Mouse (Mus musculus) intestine, postnatal 0 days (tissue): ENCODE measurements at regions not wholly inside any gene's neighbourhood (a gene's known extent, or its start where the extent isn't known, plus 50 kb on each side); places are given as distances from the start of the nearest gene placed in this dataset.

Experiments used
- ATAC-seq: fragments of 200-750 bp; cut with Nextera tagmentation; 2 replicates; pipeline ENCODE4 v1.8.0; 2017; ENCODE audit warnings: mild to moderate bottlenecking, moderate TSS enrichment, moderate library complexity
- H3K27ac ChIP-seq: fragments of 300-500 bp; sonication (generic); 2 replicates; pipeline ENCODE4 v1.5.1; 2014; ENCODE audit warnings: mild to moderate bottlenecking, low read depth, low read length, moderate library complexity
- H3K27me3 ChIP-seq: fragments of 300-500 bp; sonication (generic); replicated peaks from 2 replicates; pipeline ENCODE4 v1.6.1; 2014; ENCODE audit warnings: low read length, mixed read lengths; ENCODE audit not compliant: control insufficient read depth, insufficient read depth
- H3K36me3 ChIP-seq: fragments of 300-500 bp; sonication (generic); 2 replicates; pipeline ENCODE4 v1.6.1; 2014; ENCODE audit warnings: mild to moderate bottlenecking, moderate library complexity; ENCODE audit not compliant: control insufficient read depth, insufficient read depth
- H3K4me1 ChIP-seq: fragments of 300-500 bp; sonication (generic); replicated peaks from 2 replicates; pipeline ENCODE4 v1.6.1; 2014; ENCODE audit warnings: antibody characterized with exemption, low read length, mixed read lengths; ENCODE audit not compliant: control insufficient read depth, insufficient read depth
- H3K4me2 ChIP-seq: fragments of 300-500 bp; sonication (generic); replicated peaks from 2 replicates; pipeline ENCODE4 v1.6.1; 2014; ENCODE audit warnings: low read depth, mild to moderate bottlenecking, moderate library complexity
- H3K4me3 ChIP-seq: fragments of 300-500 bp; sonication (generic); 2 replicates; pipeline ENCODE4 v1.5.1; 2014; ENCODE audit warnings: low read depth, low read length
- H3K9ac ChIP-seq: fragments of 300-500 bp; sonication (generic); 2 replicates; pipeline ENCODE4 v1.6.1; 2014; ENCODE audit warnings: mild to moderate bottlenecking, low read depth, low read length
- H3K9me3 ChIP-seq: fragments of 300-500 bp; sonication (generic); 2 replicates; pipeline ENCODE4 v1.6.1; 2016; ENCODE audit warnings: mixed run types; ENCODE audit not compliant: control insufficient read depth
- CTCF ChIP-seq: sonication (generic); IDR thresholded peaks from 2 replicates; pipeline ENCODE4 v1.5.1; 2016; ENCODE audit warnings: low read depth, mild to moderate bottlenecking, control low read depth, antibody characterized with exemption, moderate library complexity
- whole genome bisulfite sequencing: fragments of 180-500 bp; shearing (Covaris S2); extraction: QIAGEN DNeasy Blood & Tissue Kit; methylation state at CpG from one replicate; pipeline ENCODE4 v1.1.7; 2014; 5-methylcytosine and 5-hydroxymethylcytosine counted together

GRCm38 (mm10) chr5:63331186-63331585, 317.7 kb upstream of the Nwd2 start:
- Histone ChIP-seq H3K4me2 (no peak overlapping the region), H3K4me1 (no peaks in the 10 kb centered on the region), H3K9me3 (no peaks in the 10 kb centered on the region), H3K4me3 (no peak overlapping the region), H3K27ac (no peak overlapping the region), H3K36me3 (no peaks in the 10 kb centered on the region), H3K27me3 (no peaks in the 10 kb centered on the region), H3K9ac (no peak overlapping the region)
- TF ChIP-seq CTCF: no peak
- ATAC-seq: no peak

GRCm38 (mm10) chr5:63351108-63351507, 297.8 kb upstream of the Nwd2 start:
- WGBS: 64% methylated on average over 2 of the region's 2 CpGs
- TF ChIP-seq CTCF: no peak
- H3K36me3 ChIP-seq: no peaks in the 10 kb centered on the region

GRCm38 (mm10) chr5:63391956-63392355, 256.9 kb upstream of the Nwd2 start:
- Histone ChIP-seq H3K4me3 (no peak overlapping the region), H3K9ac (no peak overlapping the region), H3K27ac (no peak overlapping the region), H3K4me2 (no peak overlapping the region), H3K27me3 (no peaks in the 10 kb centered on the region), H3K9me3 (no peaks in the 10 kb centered on the region), H3K36me3 (no peaks in the 10 kb centered on the region), H3K4me1 (no peaks in the 10 kb centered on the region)
- no peak for TF ChIP-seq CTCF
- ATAC-seq: no peak
- 87% methylated on average over 2 of the region's 2 CpGs for WGBS

More at GRCm38 (mm10) chr5:63351108-63351507, 297.8 kb upstream of the Nwd2 start:
- H3K4me2 ChIP-seq: no peak overlapping the region
- no peak overlapping the region for H3K27ac ChIP-seq
- ATAC-seq: no peak
- H3K4me3 ChIP-seq: no peak overlapping the region
- no peaks in the 10 kb centered on the region for H3K27me3 ChIP-seq
- H3K9me3 ChIP-seq: no peaks in the 10 kb centered on the region
- no peaks in the 10 kb centered on the region for H3K4me1 ChIP-seq
- H3K9ac ChIP-seq: no peak overlapping the region

GRCm38 (mm10) chr5:63397963-63398362, 250.9 kb upstream of the Nwd2 start:
- no peaks in the 10 kb centered on the region for H3K36me3 ChIP-seq
- no peak for TF ChIP-seq CTCF
- no peaks in the 10 kb centered on the region for H3K27me3 ChIP-seq
- no peaks in the 10 kb centered on the region for H3K4me1 ChIP-seq
- no peak overlapping the region for H3K9ac ChIP-seq
- no peak overlapping the region for H3K4me3 ChIP-seq
- ATAC-seq: no peak
- H3K9me3 ChIP-seq: no peaks in the 10 kb centered on the region
- no peak overlapping the region for H3K27ac ChIP-seq
- 69% methylated on average over 3 of the region's 3 CpGs for WGBS
- H3K4me2 ChIP-seq: no peak overlapping the region

GRCm38 (mm10) chr5:63430167-63430566, 218.7 kb upstream of the Nwd2 start:
- Histone ChIP-seq H3K9ac (no peak overlapping the region), H3K4me1 (no peaks in the 10 kb centered on the region), H3K4me3 (no peak overlapping the region), H3K36me3 (no peaks in the 10 kb centered on the region), H3K27ac (no peak overlapping the region), H3K9me3 (no peaks in the 10 kb centered on the region), H3K27me3 (no peaks in the 10 kb centered on the region), H3K4me2 (no peak overlapping the region)
- 58% methylated on average over 3 of the region's 3 CpGs for WGBS
- no peak for TF ChIP-seq CTCF
- no peak for ATAC-seq

GRCm38 (mm10) chr5:63444407-63444806, 204.5 kb upstream of the Nwd2 start:
- TF ChIP-seq CTCF: no peak
- 70% methylated on average over 3 of the region's 3 CpGs for WGBS
- Histone ChIP-seq H3K4me3 (no peak overlapping the region), H3K9me3 (no peaks in the 10 kb centered on the region), H3K4me2 (no peak overlapping the region), H3K36me3 (no peaks in the 10 kb centered on the region), H3K27me3 (no peaks in the 10 kb centered on the region), H3K4me1 (no peaks in the 10 kb centered on the region), H3K9ac (no peak overlapping the region), H3K27ac (no peak overlapping the region)
- ATAC-seq: no peak

GRCm38 (mm10) chr5:63445171-63445570, 203.7 kb upstream of the Nwd2 start:
- no peak overlapping the region for H3K4me2 ChIP-seq

More at GRCm38 (mm10) chr5:63445171-63445570, 203.7 kb upstream of the Nwd2 start:
- H3K9ac ChIP-seq: no peak overlapping the region
- TF ChIP-seq CTCF: no peak
- WGBS: 69% methylated on average over 4 of the region's 4 CpGs
- no peak for ATAC-seq
- H3K9me3 ChIP-seq: no peaks in the 10 kb centered on the region
- no peaks in the 10 kb centered on the region for H3K27me3 ChIP-seq
- H3K36me3 ChIP-seq: no peaks in the 10 kb centered on the region
- H3K4me1 ChIP-seq: no peaks in the 10 kb centered on the region
- H3K4me3 ChIP-seq: no peak overlapping the region
- no peak overlapping the region for H3K27ac ChIP-seq
